Comparison of ENCODE assay signal across 22 mouse cellular contexts in the genomic region with DNA sequence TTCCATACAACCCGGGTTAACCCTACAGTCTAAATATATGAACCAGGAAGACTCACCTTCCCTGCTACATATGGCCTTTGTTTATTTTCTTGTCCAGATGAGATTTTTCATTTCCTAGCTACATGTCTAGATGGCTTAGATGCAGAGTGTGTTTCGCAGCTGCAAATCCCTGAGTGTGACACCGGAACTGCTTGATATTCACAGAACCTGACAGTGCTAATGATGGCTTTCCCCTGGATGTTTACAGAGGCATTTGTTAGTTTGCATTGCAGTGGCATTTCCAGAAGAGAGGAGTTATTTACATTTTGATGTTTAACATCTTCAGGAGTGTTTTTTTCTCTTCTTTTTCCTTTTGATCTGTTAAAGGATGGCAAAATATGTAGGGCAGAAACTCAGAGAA.
"Had no signal": no experiment of that assay in that cellular context is flagged by ENCODE, and none has a peak within 500 bp of the region (broad histone marks: within the 10 kb centered on the region; RNA-seq: fewer than 3 reads in every experiment).

No protein-coding gene starts in this region.

- H3K36me3 ChIP-seq: limb, embryonic 10.5 days; limb, embryonic 13.5 days; liver, embryonic 12.5 days; liver, embryonic 15.5 days; lung, embryonic 15.5 days; neural tube, embryonic 12.5 days; neural tube, embryonic 15.5 days; stomach, embryonic 15.5 days had no signal

- H3K4me3 ChIP-seq: limb, embryonic 10.5 days; limb, embryonic 13.5 days; liver, embryonic 12.5 days; liver, embryonic 15.5 days; lung, embryonic 15.5 days; megakaryocyte, embryonic 14.5 days; neural tube, embryonic 12.5 days; neural tube, embryonic 15.5 days; stomach, embryonic 15.5 days had no signal

- H3K4me1 ChIP-seq: limb, embryonic 10.5 days; limb, embryonic 13.5 days; liver, embryonic 12.5 days; liver, embryonic 15.5 days; lung, embryonic 15.5 days; neural tube, embryonic 12.5 days; neural tube, embryonic 15.5 days; stomach, embryonic 15.5 days had no signal

- H3K9me3 ChIP-seq: limb, embryonic 10.5 days; limb, embryonic 13.5 days; liver, embryonic 12.5 days; liver, embryonic 15.5 days; lung, embryonic 15.5 days; megakaryocyte, embryonic 14.5 days; neural tube, embryonic 12.5 days; neural tube, embryonic 15.5 days; stomach, embryonic 15.5 days had no signal

- ATAC-seq: intestine, embryonic 16.5 days; liver, embryonic 12.5 days had no signal

- H3K27me3 ChIP-seq: limb, embryonic 13.5 days; liver, embryonic 12.5 days; liver, embryonic 15.5 days; lung, embryonic 15.5 days; megakaryocyte, embryonic 14.5 days; neural tube, embryonic 12.5 days; neural tube, embryonic 15.5 days; stomach, embryonic 15.5 days had no signal

- H3K4me2 ChIP-seq: limb, embryonic 13.5 days; liver, embryonic 12.5 days; liver, embryonic 15.5 days; lung, embryonic 15.5 days; neural tube, embryonic 12.5 days; neural tube, embryonic 15.5 days; stomach, embryonic 15.5 days had no signal

- H3K9ac ChIP-seq: limb, embryonic 13.5 days; liver, embryonic 12.5 days; liver, embryonic 15.5 days; lung, embryonic 15.5 days; neural tube, embryonic 12.5 days; neural tube, embryonic 15.5 days; stomach, embryonic 15.5 days had no signal

- DNase-seq: kidney, adult 18-20 months; kidney, adult 9 months; kidney, postnatal 14 days; kidney, postnatal 4 days; liver; lung, adult 18-20 months; lung, postnatal 10 days; lung, postnatal 36 days; right cerebral cortex, adult 18-20 months; right cerebral cortex, postnatal 14 days; right cerebral cortex, postnatal 4 days; thymus, postnatal 25 days had no signal

- H3K27ac ChIP-seq: limb, embryonic 10.5 days; limb, embryonic 13.5 days; liver, embryonic 12.5 days; liver, embryonic 15.5 days; lung, embryonic 15.5 days; neural tube, embryonic 12.5 days; neural tube, embryonic 15.5 days; stomach, embryonic 15.5 days had no signal
